Mouse (Mus musculus): ENCODE data around the gene Arhgap17.

- TF ChIP-seq CTCF (IDR thresholded peaks at IDR 0.05; ENCODE audit: low read depth, low read length) (no peak), POLR2A (IDR thresholded peaks at IDR 0.05; ENCODE audit: borderline replicate concordance, low read depth, low read length) (no peak)
Measured at GRCm38 (mm10) chr7:123346631-123347290, 23.0 kb downstream of the Arhgap17 start.

All from bone marrow macrophage, adult 2 months (primary cell).